Mouse (Mus musculus): ENCODE data around the gene Runx1. TPM values are rescaled to one million over a fixed set of nuclear protein-coding genes. Genes with fewer than 3 reads are reported as not detected.

Gene Runx1
- polyA plus RNA-seq, 1 experiment from 2014 or later, result 6.4 TPM

DNA sequence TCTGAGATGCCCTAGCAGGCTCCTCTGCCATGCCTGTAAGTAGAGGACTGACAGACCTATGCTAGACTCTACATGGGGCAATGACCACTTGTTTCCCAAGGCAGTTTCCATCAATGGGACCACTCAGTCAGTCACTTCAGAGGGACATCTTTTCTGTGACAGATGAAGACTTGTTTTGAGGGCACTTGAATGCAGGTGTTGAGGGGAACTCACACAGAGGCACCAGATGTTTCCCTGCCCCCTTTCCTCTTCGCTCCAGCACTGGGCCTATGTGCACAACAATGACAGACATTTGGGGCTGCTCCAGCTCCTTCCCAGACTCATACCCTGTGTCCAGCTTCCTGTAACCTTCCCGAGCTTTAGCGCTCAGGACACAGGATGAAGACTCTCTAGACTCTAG lies 65.9 kb downstream of the Runx1 start:
- TF ChIP-seq EP300 (optimal IDR thresholded peaks at IDR 0.05) (no peak), CTCF (IDR thresholded peaks at IDR 0.05; ENCODE audit: low read depth) (no peak)
- ATAC-seq (ENCODE audit: low FRiP score, low TSS enrichment) (no peak), DNase-seq (ENCODE audit: low spot score) (no peak)
- H3K4me2 ChIP-seq (replicated peaks; ENCODE audit: low read depth), result no peak overlapping the region
- no peaks in the 10 kb centered on the region for H3K27me3 ChIP-seq (ENCODE audit: control insufficient read depth, insufficient read depth, low read length)
- H3K4me1 ChIP-seq (replicated peaks; ENCODE audit: control insufficient read depth, insufficient read depth), result no peaks in the 10 kb centered on the region
- H3K9me3 ChIP-seq (ENCODE audit: control insufficient read depth, low read length), result no peaks in the 10 kb centered on the region
- H3K4me3 ChIP-seq (ENCODE audit: low read depth, low read length), result no peak overlapping the region
- no peak overlapping the region for H3K9ac ChIP-seq (ENCODE audit: low read length)
- no peaks in the 10 kb centered on the region for H3K36me3 ChIP-seq (ENCODE audit: control insufficient read depth, insufficient read depth, low read length)
- 84% methylated on average over 3 of the region's 3 CpGs for WGBS
- no peak overlapping the region for H3K27ac ChIP-seq (replicated peaks)

DNA sequence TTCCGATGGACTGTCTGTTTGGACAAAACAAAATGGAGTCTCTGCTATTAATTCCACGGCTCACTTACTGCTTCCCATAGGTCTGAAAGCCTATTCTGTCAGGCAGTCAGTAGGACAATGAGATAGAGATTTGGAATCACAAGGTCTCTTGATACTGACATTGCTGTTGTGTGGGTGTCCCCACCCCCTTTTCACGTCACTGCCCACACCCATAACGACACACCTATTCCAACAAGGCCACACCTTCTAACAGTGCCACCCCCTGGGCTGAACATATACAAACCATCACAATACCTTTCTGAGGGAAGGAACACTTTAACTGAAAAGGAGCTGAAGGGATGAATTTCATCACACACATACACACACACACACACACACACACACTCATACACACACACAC lies 68.4 kb downstream of the Runx1 start:
- no peaks in the 10 kb centered on the region for H3K4me1 ChIP-seq (replicated peaks; ENCODE audit: control insufficient read depth, insufficient read depth)
- ATAC-seq (ENCODE audit: low FRiP score, low TSS enrichment) (no peak), DNase-seq (ENCODE audit: low spot score) (peak; percentile 29)
- H3K4me3 ChIP-seq (ENCODE audit: low read depth, low read length), result no peak overlapping the region
- H3K36me3 ChIP-seq (ENCODE audit: control insufficient read depth, insufficient read depth, low read length), result no peaks in the 10 kb centered on the region
- no peak overlapping the region for H3K27ac ChIP-seq (replicated peaks)
- 68% methylated on average over 4 of the region's 4 CpGs for WGBS
- H3K9ac ChIP-seq (ENCODE audit: low read length), result no peak overlapping the region
- no peaks in the 10 kb centered on the region for H3K27me3 ChIP-seq (ENCODE audit: control insufficient read depth, insufficient read depth, low read length)
- no peak overlapping the region for H3K4me2 ChIP-seq (replicated peaks; ENCODE audit: low read depth)
- no peak for TF ChIP-seq EP300 (optimal IDR thresholded peaks at IDR 0.05)
- no peak for TF ChIP-seq CTCF (IDR thresholded peaks at IDR 0.05; ENCODE audit: low read depth)
- no peaks in the 10 kb centered on the region for H3K9me3 ChIP-seq (ENCODE audit: control insufficient read depth, low read length)

DNA sequence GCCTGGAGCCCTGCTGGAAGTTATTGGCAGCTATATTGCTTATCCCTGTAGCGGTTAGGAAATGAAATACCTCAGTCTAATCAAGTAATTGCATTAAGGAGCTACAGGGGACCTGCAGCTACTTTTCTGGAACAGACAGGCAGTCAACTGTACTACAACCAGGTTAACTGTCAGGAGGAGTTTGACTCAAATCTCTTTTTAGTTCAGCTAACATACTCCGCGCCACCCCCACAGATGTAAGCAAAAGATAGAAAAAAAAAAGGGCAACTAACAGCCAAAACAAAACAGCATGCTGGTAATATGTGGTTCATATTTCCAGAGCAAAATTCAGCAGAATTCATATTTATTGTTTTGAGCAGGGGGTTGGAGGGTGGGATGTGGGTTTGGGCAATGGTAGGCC lies 72.0 kb downstream of the Runx1 start:
- WGBS, result 95% methylated on average over 3 of the region's 3 CpGs
- no peak for TF ChIP-seq CTCF (IDR thresholded peaks at IDR 0.05; ENCODE audit: low read depth)
- no peak for TF ChIP-seq EP300 (optimal IDR thresholded peaks at IDR 0.05)

GRCm38 (mm10) chr16:92753139-92753538 lies 72.8 kb downstream of the Runx1 start:
- H3K9me3 ChIP-seq (ENCODE audit: control insufficient read depth, low read length), result no peaks in the 10 kb centered on the region
- ATAC-seq (ENCODE audit: low FRiP score, low TSS enrichment) (no peak), DNase-seq (ENCODE audit: low spot score) (no peak)
- no peak overlapping the region for H3K4me3 ChIP-seq (ENCODE audit: low read depth, low read length)
- no peak overlapping the region for H3K9ac ChIP-seq (ENCODE audit: low read length)
- TF ChIP-seq CTCF (IDR thresholded peaks at IDR 0.05; ENCODE audit: low read depth) (no peak), EP300 (optimal IDR thresholded peaks at IDR 0.05) (no peak)
- no peak overlapping the region for H3K4me2 ChIP-seq (replicated peaks; ENCODE audit: low read depth)
- no peaks in the 10 kb centered on the region for H3K4me1 ChIP-seq (replicated peaks; ENCODE audit: control insufficient read depth, insufficient read depth)
- WGBS, result 82% methylated on average over 8 of the region's 8 CpGs
- no peaks in the 10 kb centered on the region for H3K27me3 ChIP-seq (ENCODE audit: control insufficient read depth, insufficient read depth, low read length)
- no peaks in the 10 kb centered on the region for H3K36me3 ChIP-seq (ENCODE audit: control insufficient read depth, insufficient read depth, low read length)
- H3K27ac ChIP-seq (replicated peaks), result no peak overlapping the region

More for the DNA sequence above, 72.0 kb downstream of the Runx1 start:
- no peaks in the 10 kb centered on the region for H3K27me3 ChIP-seq (ENCODE audit: control insufficient read depth, insufficient read depth, low read length)
- no peak overlapping the region for H3K4me2 ChIP-seq (replicated peaks; ENCODE audit: low read depth)
- DNase-seq (ENCODE audit: low spot score), result no peak
- no peak for ATAC-seq (ENCODE audit: low FRiP score, low TSS enrichment)
- no peaks in the 10 kb centered on the region for H3K9me3 ChIP-seq (ENCODE audit: control insufficient read depth, low read length)
- H3K36me3 ChIP-seq (ENCODE audit: control insufficient read depth, insufficient read depth, low read length), result no peaks in the 10 kb centered on the region
- no peak overlapping the region for H3K4me3 ChIP-seq (ENCODE audit: low read depth, low read length)
- H3K27ac ChIP-seq (replicated peaks), result no peak overlapping the region
- H3K9ac ChIP-seq (ENCODE audit: low read length), result no peak overlapping the region
- H3K4me1 ChIP-seq (replicated peaks; ENCODE audit: control insufficient read depth, insufficient read depth), result no peaks in the 10 kb centered on the region

DNA sequence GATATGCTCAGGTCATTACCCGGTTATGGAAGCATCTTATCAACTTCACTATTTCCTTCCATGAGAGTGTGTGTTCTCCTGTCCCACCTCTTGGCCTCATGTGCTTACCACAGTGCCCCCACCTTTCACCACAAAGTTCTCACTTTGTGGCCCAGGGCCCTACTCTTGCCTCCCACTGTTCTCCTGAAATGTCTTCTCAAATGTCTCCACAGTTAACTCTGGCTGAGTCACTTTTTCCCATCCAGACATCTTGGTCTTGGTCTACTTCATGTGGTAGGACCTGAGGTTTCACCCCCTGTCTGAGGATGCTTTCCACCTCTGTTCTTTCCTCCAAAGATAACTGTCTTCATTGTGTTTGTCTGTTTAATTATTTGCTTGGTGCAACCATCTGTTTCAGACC lies 77.7 kb downstream of the Runx1 start:
- Histone ChIP-seq H3K27me3 (ENCODE audit: control insufficient read depth, insufficient read depth, low read length) (no peaks in the 10 kb centered on the region), H3K4me3 (ENCODE audit: low read depth, low read length) (no peak overlapping the region), H3K4me2 (replicated peaks; ENCODE audit: low read depth) (no peak overlapping the region), H3K9me3 (ENCODE audit: control insufficient read depth, low read length) (no peaks in the 10 kb centered on the region), H3K27ac (replicated peaks) (no peak overlapping the region), H3K4me1 (replicated peaks; ENCODE audit: control insufficient read depth, insufficient read depth) (no peaks in the 10 kb centered on the region), H3K36me3 (ENCODE audit: control insufficient read depth, insufficient read depth, low read length) (no peaks in the 10 kb centered on the region), H3K9ac (ENCODE audit: low read length) (no peak overlapping the region)
- DNase-seq (ENCODE audit: low spot score) (no peak), ATAC-seq (ENCODE audit: low FRiP score, low TSS enrichment) (no peak)
- TF ChIP-seq EP300 (optimal IDR thresholded peaks at IDR 0.05) (no peak), CTCF (IDR thresholded peaks at IDR 0.05; ENCODE audit: low read depth) (no peak)
- 84% methylated on average over 1 of the region's 1 CpGs for WGBS

DNA sequence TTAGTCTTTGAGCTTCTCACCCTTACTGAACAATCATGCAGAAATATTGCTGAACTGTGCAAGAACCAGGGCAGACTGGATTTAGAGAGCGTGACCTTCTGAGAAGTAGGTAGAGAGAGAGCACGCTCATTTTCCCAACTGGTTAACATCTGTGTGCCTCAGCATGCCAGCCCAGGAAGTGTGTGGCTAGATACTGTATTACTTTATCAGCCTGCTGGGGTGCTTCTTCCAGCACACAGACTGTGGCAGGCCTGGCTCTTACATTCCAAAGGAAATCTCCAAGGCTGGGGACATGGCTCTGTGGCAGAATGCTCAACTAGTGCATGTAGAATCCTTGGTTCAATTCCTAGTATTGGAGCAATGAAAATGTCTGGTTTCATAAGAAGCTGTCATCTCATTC lies 78.9 kb downstream of the Runx1 start:
- H3K9me3 ChIP-seq (ENCODE audit: control insufficient read depth, low read length), result no peaks in the 10 kb centered on the region
- no peaks in the 10 kb centered on the region for H3K36me3 ChIP-seq (ENCODE audit: control insufficient read depth, insufficient read depth, low read length)
- no peak overlapping the region for H3K9ac ChIP-seq (ENCODE audit: low read length)
- 86% methylated on average over 2 of the region's 2 CpGs for WGBS
- no peak overlapping the region for H3K4me2 ChIP-seq (replicated peaks; ENCODE audit: low read depth)
- ATAC-seq (ENCODE audit: low FRiP score, low TSS enrichment) (no peak), DNase-seq (ENCODE audit: low spot score) (no peak)
- H3K27me3 ChIP-seq (ENCODE audit: control insufficient read depth, insufficient read depth, low read length), result no peaks in the 10 kb centered on the region
- H3K27ac ChIP-seq (replicated peaks), result no peak overlapping the region
- H3K4me3 ChIP-seq (ENCODE audit: low read depth, low read length), result no peak overlapping the region
- TF ChIP-seq CTCF (IDR thresholded peaks at IDR 0.05; ENCODE audit: low read depth), result no peak
- TF ChIP-seq EP300 (optimal IDR thresholded peaks at IDR 0.05), result no peak
- no peaks in the 10 kb centered on the region for H3K4me1 ChIP-seq (replicated peaks; ENCODE audit: control insufficient read depth, insufficient read depth)

Measured in stomach, postnatal 0 days (tissue).